Mouse (Mus musculus): ENCODE results near the gene Ilf2. TPM values are rescaled to one million over a fixed set of nuclear protein-coding genes. Genes with fewer than 3 reads are reported as not detected.
A peak's percentile ranks its signal among the peaks of the same experiment; 100 is the strongest.

Ilf2 gene
- total and polyA plus RNA-seq, 2 experiments = 6.9 to 13.2 TPM

DNA sequence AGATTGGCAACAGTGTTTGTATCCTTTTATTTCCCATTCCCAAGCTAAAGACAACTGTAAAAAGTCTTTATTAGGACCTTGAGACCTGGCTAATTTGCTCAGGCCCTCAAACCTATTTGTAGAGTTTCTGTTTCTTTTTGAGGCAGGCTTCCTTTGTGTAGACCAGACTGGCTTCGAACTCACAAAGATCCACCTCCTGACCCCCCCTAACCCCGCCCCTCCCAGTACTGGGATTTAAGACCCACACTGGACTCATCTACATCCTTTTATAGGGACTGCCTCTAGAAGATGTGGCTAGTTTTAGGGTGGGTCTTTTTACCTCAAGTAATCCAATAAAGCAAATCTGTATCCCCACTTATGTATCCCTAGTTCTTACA, 33.8 kb downstream of the Ilf2 start:
- H3K36me3 ChIP-seq (ENCODE audit: control insufficient read depth, insufficient read depth, low read length) = peaks cover 25% of the 10 kb centered on the region
- H3K79me2 ChIP-seq (ENCODE audit: control insufficient read depth, insufficient read depth, low read length) = no peaks in the 10 kb centered on the region; the same call in 1 of the 2 replicates
- peak overlapping the region; percentile 2 for H3K27ac ChIP-seq (replicated peaks; ENCODE audit: insufficient read depth, low read depth, low read length)
- peak overlapping the region; percentile 5; the same call in 1 of the 2 replicates for H3K4me3 ChIP-seq (ENCODE audit: insufficient read depth, low read depth, low read length)
- H3K9ac ChIP-seq (ENCODE audit: low read depth, low read length) = no peak overlapping the region
- H3K27me3 ChIP-seq (ENCODE audit: control insufficient read depth, insufficient read depth, low read length) = no peaks in the 10 kb centered on the region
- H3K4me1 ChIP-seq (ENCODE audit: control insufficient read depth, insufficient read depth, low read length) = peaks cover 14% of the 10 kb centered on the region
- WGBS = 4% methylated on average over 2 of the region's 2 CpGs
- no peak for DNase-seq (ENCODE audit: extremely low read depth, low read depth, low spot score)
- TF ChIP-seq POLR2A (IDR thresholded peaks at IDR 0.05; ENCODE audit: extremely low read depth, insufficient read depth, low read length) (no peak), CTCF (IDR thresholded peaks at IDR 0.05; ENCODE audit: low read depth, low read length) (no peak)

- 95% methylated on average over 5 of the region's 5 CpGs for WGBS
- no peak overlapping the region for H3K9ac ChIP-seq (ENCODE audit: low read depth, low read length)
- no peaks in the 10 kb centered on the region for H3K27me3 ChIP-seq (ENCODE audit: control insufficient read depth, insufficient read depth, low read length)
- H3K27ac ChIP-seq (replicated peaks; ENCODE audit: insufficient read depth, low read depth, low read length) = no peak overlapping the region
- H3K4me1 ChIP-seq (ENCODE audit: control insufficient read depth, insufficient read depth, low read length) = peaks cover 18% of the 10 kb centered on the region
- DNase-seq (ENCODE audit: extremely low read depth, low read depth, low spot score) = no peak
- no peak for TF ChIP-seq POLR2A (IDR thresholded peaks at IDR 0.05; ENCODE audit: extremely low read depth, insufficient read depth, low read length)
- peaks cover 5% of the 10 kb centered on the region for H3K36me3 ChIP-seq (ENCODE audit: control insufficient read depth, insufficient read depth, low read length)
- H3K79me2 ChIP-seq (ENCODE audit: control insufficient read depth, insufficient read depth, low read length) = no peaks in the 10 kb centered on the region; the same call in 1 of the 2 replicates
- H3K4me3 ChIP-seq (ENCODE audit: insufficient read depth, low read depth, low read length) = no peak overlapping the region
Observed at GRCm38 (mm10) chr3:90512276-90512675, 36.4 kb downstream of the Ilf2 start.

DNA sequence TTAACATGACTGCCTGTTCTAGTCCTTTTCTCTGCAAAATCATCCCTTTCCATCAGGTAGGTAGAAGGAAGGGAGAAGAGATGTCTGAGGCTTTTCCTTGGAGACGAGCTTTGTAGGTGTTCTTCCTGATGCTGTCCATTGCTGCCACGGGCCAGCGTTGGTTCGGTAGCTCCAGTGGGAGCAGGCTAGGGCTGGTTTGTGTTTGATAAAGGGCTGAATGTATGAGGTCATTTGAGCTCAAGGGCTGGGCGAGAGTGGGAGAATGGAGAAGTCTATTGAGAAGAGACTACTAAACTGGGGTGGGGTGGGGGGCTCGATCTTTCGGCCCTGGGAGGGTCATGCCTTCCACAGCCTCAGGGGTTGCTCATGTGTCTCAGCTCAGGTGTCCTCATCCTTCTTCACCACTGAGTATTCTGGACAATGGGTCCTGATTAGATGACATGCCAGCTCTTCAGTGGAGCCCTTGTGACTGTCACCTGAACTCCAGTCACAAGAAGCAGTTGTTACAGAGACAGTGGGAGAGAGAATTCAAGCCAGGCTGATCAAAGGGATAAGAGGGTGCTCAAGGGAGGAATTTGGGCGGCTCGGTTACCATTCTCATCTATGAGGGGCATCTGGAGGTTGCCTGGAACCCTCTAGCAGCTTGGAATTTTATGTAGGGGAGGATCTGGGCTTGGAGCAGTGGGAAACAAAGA, 37.2 kb downstream of the Ilf2 start:
- Histone ChIP-seq H3K4me1 (ENCODE audit: control insufficient read depth, insufficient read depth, low read length) (peaks cover 15% of the 10 kb centered on the region), H3K27me3 (ENCODE audit: control insufficient read depth, insufficient read depth, low read length) (no peaks in the 10 kb centered on the region), H3K79me2 (ENCODE audit: control insufficient read depth, insufficient read depth, low read length) (no peaks in the 10 kb centered on the region; the same call in 1 of the 2 replicates), H3K27ac (replicated peaks; ENCODE audit: insufficient read depth, low read depth, low read length) (peak overlapping the region; percentile 91), H3K36me3 (ENCODE audit: control insufficient read depth, insufficient read depth, low read length) (peaks cover 3% of the 10 kb centered on the region; the same call in 1 of the 2 replicates), H3K4me3 (ENCODE audit: insufficient read depth, low read depth, low read length) (no peak overlapping the region; the same call in 1 of the 2 replicates), H3K9ac (ENCODE audit: low read depth, low read length) (peak overlapping the region; percentile 78)
- 86% methylated on average over 9 of the region's 9 CpGs for WGBS
- DNase-seq (ENCODE audit: extremely low read depth, low read depth, low spot score) = no peak
- TF ChIP-seq POLR2A (IDR thresholded peaks at IDR 0.05; ENCODE audit: extremely low read depth, insufficient read depth, low read length) (no peak), CTCF (IDR thresholded peaks at IDR 0.05; ENCODE audit: low read depth, low read length) (no peak)

GRCm38 (mm10) chr3:90513796-90514590, 38.1 kb downstream of the Ilf2 start, which contains the start of the genes S100a1 and S100a13:
TSS of gene S100a1 (minus strand) at chr3:90514392.
TSS of gene S100a13 (plus strand) at chr3:90514435.
- Histone ChIP-seq H3K27ac (replicated peaks; ENCODE audit: insufficient read depth, low read depth, low read length) (peak within 1 kb of the TSS; percentile 91), H3K4me3 (ENCODE audit: insufficient read depth, low read depth, low read length) (peak within 1 kb of the TSS; percentile 53), H3K9ac (ENCODE audit: low read depth, low read length) (peak within 1 kb of the TSS; percentile 78), H3K27me3 (ENCODE audit: control insufficient read depth, insufficient read depth, low read length) (no peaks in the 10 kb centered on the region), H3K36me3 (ENCODE audit: control insufficient read depth, insufficient read depth, low read length) (peaks cover 3% of the 10 kb centered on the region), H3K4me1 (ENCODE audit: control insufficient read depth, insufficient read depth, low read length) (peaks cover 14% of the 10 kb centered on the region), H3K79me2 (ENCODE audit: control insufficient read depth, insufficient read depth, low read length) (no peaks in the 10 kb centered on the region; the same call in 1 of the 2 replicates)
- WGBS = under 1% methylated on average over 25 of the region's 25 CpGs
- peak; percentile 89 for DNase-seq (ENCODE audit: extremely low read depth, low read depth, low spot score)
- TF ChIP-seq POLR2A (IDR thresholded peaks at IDR 0.05; ENCODE audit: extremely low read depth, insufficient read depth, low read length) (0 out of 2 replicates have a peak, but pooled peaks have one; percentile 49), CTCF (IDR thresholded peaks at IDR 0.05; ENCODE audit: low read depth, low read length) (peak; percentile 67)

DNA sequence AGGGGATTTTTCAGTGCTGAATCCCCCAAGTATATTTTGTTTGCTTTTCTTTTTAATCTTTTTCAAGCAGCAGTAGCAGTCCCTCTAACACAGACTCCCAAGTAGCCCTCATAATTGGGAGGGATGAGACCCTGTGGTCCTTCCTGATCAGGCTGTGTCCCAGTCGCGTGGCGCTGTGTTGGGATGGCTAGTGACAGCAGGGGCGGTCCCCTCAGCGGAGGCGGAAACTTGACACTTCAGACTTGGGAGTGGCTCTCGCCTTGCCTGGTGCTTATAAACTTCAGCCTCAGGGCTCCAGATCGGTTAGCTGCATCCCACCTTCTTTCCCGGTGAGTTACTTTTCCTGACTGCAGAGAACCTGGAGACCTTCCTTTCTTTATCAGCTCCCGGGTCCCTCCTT, 38.8 kb downstream of the Ilf2 start:
- H3K4me1 ChIP-seq (ENCODE audit: control insufficient read depth, insufficient read depth, low read length) = peaks cover 14% of the 10 kb centered on the region
- DNase-seq (ENCODE audit: extremely low read depth, low read depth, low spot score) = peak; percentile 78
- under 1% methylated on average over 10 of the region's 10 CpGs for WGBS
- TF ChIP-seq POLR2A (IDR thresholded peaks at IDR 0.05; ENCODE audit: extremely low read depth, insufficient read depth, low read length) (peak; percentile 60; the same call in 1 of the 2 replicates), CTCF (IDR thresholded peaks at IDR 0.05; ENCODE audit: low read depth, low read length) (peak; percentile 8; the same call in 1 of the 2 replicates)
- H3K27me3 ChIP-seq (ENCODE audit: control insufficient read depth, insufficient read depth, low read length) = no peaks in the 10 kb centered on the region
- peak overlapping the region; percentile 91 for H3K27ac ChIP-seq (replicated peaks; ENCODE audit: insufficient read depth, low read depth, low read length)
- peak overlapping the region; percentile 61 for H3K9ac ChIP-seq (ENCODE audit: low read depth, low read length)
- H3K79me2 ChIP-seq (ENCODE audit: control insufficient read depth, insufficient read depth, low read length) = no peaks in the 10 kb centered on the region; the same call in 1 of the 2 replicates
- H3K4me3 ChIP-seq (ENCODE audit: insufficient read depth, low read depth, low read length) = peak overlapping the region; percentile 53
- H3K36me3 ChIP-seq (ENCODE audit: control insufficient read depth, insufficient read depth, low read length) = peaks cover 5% of the 10 kb centered on the region

All from liver, adult 2 months (tissue).